Mouse (Mus musculus) lung, postnatal 0 days (tissue): Measurements from ENCODE around the gene Ell. TPM values are rescaled to one million over a fixed set of nuclear protein-coding genes. Genes with fewer than 3 reads are reported as not detected.
A peak's percentile ranks its signal among the peaks of the same experiment; 100 is the strongest.

Experiments used
- ATAC-seq: fragments of 200-750 bp; cut with Nextera tagmentation; 2 replicates; pipeline ENCODE4 v1.8.0; 2017; ENCODE audit warnings: moderate library complexity
- DNase-seq: peaks from one replicate; pipeline ENCODE4 v3.0.0-alpha.2; 2016; ENCODE audit warnings: low spot score
- H3K27ac ChIP-seq: fragments of 300-500 bp; sonication (generic); 2 replicates; pipeline ENCODE4 v1.5.1; 2014; ENCODE audit warnings: antibody characterized with exemption, mild to moderate bottlenecking, low read length, mixed read lengths
- H3K27me3 ChIP-seq: fragments of 300-500 bp; sonication (generic); replicated peaks from 2 replicates; pipeline ENCODE4 v1.6.1; 2014; ENCODE audit warnings: low read length, mixed read lengths; ENCODE audit not compliant: insufficient read depth
- H3K36me3 ChIP-seq: fragments of 300-500 bp; sonication (generic); 2 replicates; pipeline ENCODE4 v1.6.1; 2014; ENCODE audit warnings: low read length, mixed read lengths; ENCODE audit not compliant: insufficient read depth
- H3K4me1 ChIP-seq: fragments of 300-500 bp; sonication (generic); 2 replicates; pipeline ENCODE4 v1.6.1; 2014; ENCODE audit warnings: antibody characterized with exemption, low read depth, low read length, mixed read lengths; ENCODE audit not compliant: insufficient read depth
- H3K4me2 ChIP-seq: fragments of 300-500 bp; sonication (generic); replicated peaks from 2 replicates; pipeline ENCODE4 v1.6.1; 2014; ENCODE audit warnings: low read depth, mild to moderate bottlenecking, low read length, moderate library complexity, mixed read lengths
- H3K4me3 ChIP-seq: fragments of 300-500 bp; sonication (generic); 2 replicates; pipeline ENCODE4 v1.5.1; 2014; ENCODE audit warnings: low read depth, low read length
- H3K9ac ChIP-seq: fragments of 300-500 bp; sonication (generic); replicated peaks from 2 replicates; pipeline ENCODE4 v1.6.1; 2014; ENCODE audit warnings: low read depth, mild to moderate bottlenecking
- H3K9me3 ChIP-seq: fragments of 300-500 bp; sonication (generic); 2 replicates; pipeline ENCODE4 v1.6.1; 2016; ENCODE audit warnings: low read length, mixed read lengths
- CTCF ChIP-seq: IDR thresholded peaks from 2 replicates; pipeline ENCODE4 v1.5.1; 2016; ENCODE audit warnings: antibody characterized with exemption, mild to moderate bottlenecking
- EP300 ChIP-seq: IDR thresholded peaks from 2 replicates; pipeline ENCODE4 v1.6.1; 2016; ENCODE audit warnings: antibody characterized with exemption, mild to moderate bottlenecking, control low read depth
- WGBS: fragments of 180-500 bp; shearing (Covaris S2); extraction: QIAGEN DNeasy Blood & Tissue Kit; methylation state at CpG from one replicate; pipeline ENCODE4 v1.1.7; 2014; 5-methylcytosine and 5-hydroxymethylcytosine counted together
- polyA plus RNA-seq: library from polyadenylated mRNA; unstranded; fragments of >200 nt; fragmentation: Nextera tagmentation; extraction: Ambion mirVana; gene quantifications from 2 replicates; pipeline ENCODE4 v1.2.1, GENCODE M21; 2015

Gene Ell
- polyA plus RNA-seq, 1 experiment from 2014 or later = 13.0 TPM

GRCm38 (mm10) chr8:70564696-70565235 lies 25.5 kb downstream of the Ell start:
- DNase-seq (peak; percentile 49), ATAC-seq (no peak)
- Histone ChIP-seq H3K27ac (no peak overlapping the region; the same call in 1 of the 2 replicates), H3K9me3 (no peaks in the 10 kb centered on the region), H3K9ac (no peak overlapping the region), H3K36me3 (no peaks in the 10 kb centered on the region), H3K4me1 (peaks cover 46% of the 10 kb centered on the region), H3K4me2 (no peak overlapping the region), H3K4me3 (no peak overlapping the region), H3K27me3 (no peaks in the 10 kb centered on the region)
- 54% methylated on average over 3 of the region's 3 CpGs for WGBS
- TF ChIP-seq CTCF = no peak
- 0 out of 2 replicates have a peak, but pooled peaks have one; percentile 29 for TF ChIP-seq EP300

GRCm38 (mm10) chr8:70565561-70565960 lies 26.3 kb downstream of the Ell start:
- WGBS = 34% methylated on average over 3 of the region's 3 CpGs
- no peak for ATAC-seq
- Histone ChIP-seq H3K36me3 (no peaks in the 10 kb centered on the region), H3K4me1 (peaks cover 39% of the 10 kb centered on the region), H3K27me3 (no peaks in the 10 kb centered on the region), H3K4me2 (no peak overlapping the region), H3K9me3 (no peaks in the 10 kb centered on the region), H3K4me3 (no peak overlapping the region), H3K9ac (no peak overlapping the region), H3K27ac (no peak overlapping the region)
- DNase-seq = no peak
- TF ChIP-seq CTCF (no peak), EP300 (no peak)

- TF ChIP-seq CTCF = no peak
- TF ChIP-seq EP300 = no peak
- Histone ChIP-seq H3K27me3 (no peaks in the 10 kb centered on the region), H3K27ac (no peak overlapping the region), H3K4me1 (no peaks in the 10 kb centered on the region), H3K4me3 (no peak overlapping the region), H3K9ac (no peak overlapping the region), H3K9me3 (no peaks in the 10 kb centered on the region), H3K36me3 (no peaks in the 10 kb centered on the region), H3K4me2 (no peak overlapping the region)
- no peak for ATAC-seq
- DNase-seq = no peak
Observed at GRCm38 (mm10) chr8:70570360-70570759, 31.1 kb downstream of the Ell start.

GRCm38 (mm10) chr8:70570990-70571389 lies 31.7 kb downstream of the Ell start:
- no peaks in the 10 kb centered on the region for H3K4me1 ChIP-seq
- H3K27ac ChIP-seq = no peak overlapping the region
- no peaks in the 10 kb centered on the region for H3K9me3 ChIP-seq
- TF ChIP-seq EP300 = no peak
- TF ChIP-seq CTCF = no peak
- ATAC-seq (0 out of 2 replicates have a peak, but pooled peaks have one; percentile 29), DNase-seq (no peak)
- no peaks in the 10 kb centered on the region for H3K36me3 ChIP-seq
- H3K4me3 ChIP-seq = no peak overlapping the region
- WGBS = 63% methylated on average over 6 of the region's 6 CpGs
- no peak overlapping the region for H3K4me2 ChIP-seq
- H3K9ac ChIP-seq = no peak overlapping the region
- H3K27me3 ChIP-seq = no peaks in the 10 kb centered on the region

GRCm38 (mm10) chr8:70574302-70574701 lies 35.0 kb downstream of the Ell start:
- H3K27ac ChIP-seq = no peak overlapping the region

GRCm38 (mm10) chr8:70574915-70575314 lies 35.7 kb downstream of the Ell start:
- DNase-seq (no peak), ATAC-seq (peak; percentile 28; the same call in 1 of the 2 replicates)
- Histone ChIP-seq H3K36me3 (peaks cover 5% of the 10 kb centered on the region), H3K27ac (no peak overlapping the region), H3K9me3 (no peaks in the 10 kb centered on the region), H3K4me3 (no peak overlapping the region), H3K4me2 (no peak overlapping the region), H3K27me3 (no peaks in the 10 kb centered on the region), H3K9ac (no peak overlapping the region), H3K4me1 (no peaks in the 10 kb centered on the region)
- 39% methylated on average over 4 of the region's 4 CpGs for whole genome bisulfite sequencing
- TF ChIP-seq CTCF (no peak), EP300 (no peak)

More at GRCm38 (mm10) chr8:70574302-70574701, 35.0 kb downstream of the Ell start:
- TF ChIP-seq EP300 = no peak
- TF ChIP-seq CTCF = no peak
- Histone ChIP-seq H3K4me1 (no peaks in the 10 kb centered on the region), H3K9ac (no peak overlapping the region), H3K4me3 (no peak overlapping the region), H3K4me2 (no peak overlapping the region), H3K27me3 (no peaks in the 10 kb centered on the region), H3K9me3 (no peaks in the 10 kb centered on the region), H3K36me3 (peaks cover 4% of the 10 kb centered on the region; the same call in 1 of the 2 replicates)
- DNase-seq = no peak
- no peak for ATAC-seq

- ATAC-seq (no peak), DNase-seq (no peak)
- TF ChIP-seq EP300 (no peak), CTCF (no peak)
- no peaks in the 10 kb centered on the region for H3K9me3 ChIP-seq
- H3K4me2 ChIP-seq = no peak overlapping the region
- peaks cover 22% of the 10 kb centered on the region for H3K36me3 ChIP-seq
- H3K9ac ChIP-seq = no peak overlapping the region
- no peaks in the 10 kb centered on the region for H3K27me3 ChIP-seq
- H3K4me3 ChIP-seq = no peak overlapping the region
- WGBS = 87% methylated on average over 3 of the region's 3 CpGs
- no peak overlapping the region for H3K27ac ChIP-seq
- no peaks in the 10 kb centered on the region for H3K4me1 ChIP-seq
Observed at GRCm38 (mm10) chr8:70577207-70577606, 38.0 kb downstream of the Ell start.
